Comparison of ENCODE assay signal across 8 mouse cellular contexts in the genomic region with DNA sequence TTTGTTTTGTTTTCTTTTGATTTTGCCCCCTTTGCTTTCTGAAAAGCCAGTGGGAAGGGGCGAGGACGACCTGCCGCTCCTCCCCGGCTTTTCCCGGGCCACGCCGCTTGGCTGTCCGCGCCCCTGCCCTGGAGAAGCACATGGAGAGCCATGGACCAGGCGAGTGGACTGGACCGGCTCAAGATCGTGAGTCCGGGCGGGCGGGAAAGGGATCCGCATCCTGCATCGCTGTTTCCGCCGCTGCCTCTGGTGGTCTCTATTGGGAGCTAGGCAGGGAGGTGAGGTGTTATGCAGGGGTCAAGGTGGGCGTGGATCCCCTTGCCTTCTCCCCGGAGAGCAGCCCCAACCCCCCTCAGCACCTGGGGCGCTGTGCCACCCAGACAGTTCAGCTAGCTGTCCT. TPM values are rescaled to one million over a fixed set of nuclear protein-coding genes. Genes with fewer than 3 reads are reported as not detected.
A peak's percentile ranks its signal among the peaks of the same experiment; 100 is the strongest.
DNase-seq lines count a peak whose midpoint lies in the region; ATAC-seq and TF ChIP-seq lines count a peak whose summit lies in the region.

No protein-coding gene starts in this region.

- no peak for TF ChIP-seq POLR2A in bone marrow macrophage, adult 2 months (IDR thresholded peaks at IDR 0.05; ENCODE audit: borderline replicate concordance, low read depth, low read length)
- TF ChIP-seq POLR2A in small intestine, adult 2 months (IDR thresholded peaks at IDR 0.05; ENCODE audit: low read depth, low read length) = no peak

- no peaks in the 10 kb centered on the region for H3K36me3 ChIP-seq in heart, embryonic 11.5 days (ENCODE audit: control insufficient read depth, insufficient read depth, low read length)
- no peaks in the 10 kb centered on the region for H3K36me3 ChIP-seq in kidney, embryonic 15.5 days
- H3K36me3 ChIP-seq in small intestine, adult 2 months (ENCODE audit: control insufficient read depth, insufficient read depth, low read length) = no peaks in the 10 kb centered on the region

- peak overlapping the region; percentile 92 for H3K9ac ChIP-seq in heart, embryonic 11.5 days (ENCODE audit: low read depth, low read length)
- peak overlapping the region; percentile 59 for H3K9ac ChIP-seq in kidney, embryonic 15.5 days

- DNase-seq in lung, adult 18-20 months = peak; percentile 9 to 16
- no peak for DNase-seq in lung, postnatal 25 days (ENCODE audit: low spot score)
- peak; percentile 45 to 55 for DNase-seq in lung, postnatal 4 days
- no peak for DNase-seq in layer of hippocampus, adult 8-10 months (ENCODE audit: low spot score in 2 of 2)

- TF ChIP-seq CTCF in bone marrow macrophage, adult 2 months (IDR thresholded peaks at IDR 0.05; ENCODE audit: low read depth, low read length) = no peak
- no peak for TF ChIP-seq CTCF in small intestine, adult 2 months (IDR thresholded peaks at IDR 0.05; ENCODE audit: extremely low read depth, insufficient read length, insufficient replicate concordance, low read depth, low read length)

- H3K4me3 ChIP-seq in bone marrow macrophage, adult 2 months (ENCODE audit: insufficient read depth, low read length) = peak overlapping the region; percentile 67
- H3K4me3 ChIP-seq in heart, embryonic 11.5 days (ENCODE audit: low read depth, low read length) = peak overlapping the region; percentile 81
- H3K4me3 ChIP-seq in kidney, embryonic 15.5 days (replicated peaks) = peak overlapping the region; percentile 65
- peak overlapping the region; percentile 64 for H3K4me3 ChIP-seq in small intestine, adult 2 months (ENCODE audit: low read depth, low read length)

- WGBS in heart, embryonic 11.5 days (ENCODE audit: insufficient replicate concordance) = 0% methylated on average over 22 of the region's 22 CpGs
- WGBS in kidney, embryonic 15.5 days = under 1% methylated on average over 22 of the region's 22 CpGs
- WGBS in small intestine, adult 2 months = 2% methylated on average over 22 of the region's 22 CpGs

- H3K27ac ChIP-seq in bone marrow macrophage, adult 2 months (ENCODE audit: insufficient read depth, low read depth, low read length) = no peak overlapping the region
- H3K27ac ChIP-seq in heart, embryonic 11.5 days (ENCODE audit: low read depth, low read length) = peak overlapping the region; percentile 94
- H3K27ac ChIP-seq in kidney, embryonic 15.5 days = peak overlapping the region; percentile 58; the same call in 1 of the 2 replicates
- no peak overlapping the region for H3K27ac ChIP-seq in small intestine, adult 2 months (ENCODE audit: insufficient read depth, low read depth, low read length)

- peak overlapping the region; percentile 80 for H3K4me2 ChIP-seq in heart, embryonic 11.5 days
- peak overlapping the region; percentile 97 for H3K4me2 ChIP-seq in kidney, embryonic 15.5 days

- H3K4me1 ChIP-seq in bone marrow macrophage, adult 2 months (ENCODE audit: control insufficient read depth, insufficient read depth, low read length) = no peaks in the 10 kb centered on the region
- peaks cover 8% of the 10 kb centered on the region for H3K4me1 ChIP-seq in heart, embryonic 11.5 days (ENCODE audit: control insufficient read depth, insufficient read depth, low read length)
- peaks cover 16% of the 10 kb centered on the region for H3K4me1 ChIP-seq in kidney, embryonic 15.5 days
- H3K4me1 ChIP-seq in small intestine, adult 2 months (ENCODE audit: control insufficient read depth, insufficient read depth, insufficient read length, low read length) = no peaks in the 10 kb centered on the region

- H3K9me3 ChIP-seq in heart, embryonic 11.5 days (replicated peaks; ENCODE audit: control insufficient read depth, low read length) = no peaks in the 10 kb centered on the region
- H3K9me3 ChIP-seq in kidney, embryonic 15.5 days (replicated peaks) = no peaks in the 10 kb centered on the region

- ATAC-seq in heart, embryonic 11.5 days (replicated peaks; ENCODE audit: insufficient number of reproducible peaks, low FRiP score, low TSS enrichment) = no peak; the same call in 1 of the 2 replicates
- peak; percentile 62 for ATAC-seq in kidney, embryonic 15.5 days (replicated peaks; ENCODE audit: low FRiP score)

- H3K27me3 ChIP-seq in heart, embryonic 11.5 days (ENCODE audit: control insufficient read depth, insufficient read depth, low read length) = no peaks in the 10 kb centered on the region
- peaks cover 31% of the 10 kb centered on the region for H3K27me3 ChIP-seq in kidney, embryonic 15.5 days
- H3K27me3 ChIP-seq in small intestine, adult 2 months (ENCODE audit: control insufficient read depth, insufficient read depth, low read length) = peaks cover 15% of the 10 kb centered on the region

RNA-seq across cellular contexts. Expression of a gene that starts 1.9 kb away (rescaled TPM):
- polyA plus RNA-seq in bone marrow macrophage, adult 2 months (2012; ENCODE audit: insufficient read depth, insufficient read length, missing spikeins) = 0.23 TPM in 1 of 2 replicates, not detected in the other
- 7.6 and 12.2 TPM in 2 replicates for polyA plus RNA-seq in heart, embryonic 11.5 days (2014; fragmentation: Nextera tagmentation; extraction: Ambion mirVana)
- polyA plus RNA-seq in kidney, embryonic 15.5 days (2015; fragmentation: Nextera tagmentation; extraction: Ambion mirVana) = 1.5 and 1.7 TPM in 2 replicates
- polyA plus RNA-seq in small intestine, adult 2 months (2012; rRNA removed) = 0.76 and 1.1 TPM in 2 replicates
- total RNA-seq in layer of hippocampus, adult 8-10 months (2022) = 10 to 100 TPM; 67.3 to 86.2 (median 82.8) TPM

Comparison
In these comparisons a context has a peak if more than half of its experiments do, and no peak if none do; other contexts are left out.
1. DNase-seq: peak in lung, adult 18-20 months (2 of 2) and lung, postnatal 4 days (2 of 2); none in lung, postnatal 25 days (single experiment) and layer of hippocampus, adult 8-10 months (0 of 2).
2. H3K27ac ChIP-seq: peak in heart, embryonic 11.5 days (single experiment) and kidney, embryonic 15.5 days (single experiment); none in bone marrow macrophage, adult 2 months (single experiment) and small intestine, adult 2 months (single experiment).
3. Peak in every context shown above with its lines, with median percentiles within 50 percentile points of each other: H3K4me3 ChIP-seq.